Mouse (Mus musculus) leukemia stem cell, adult 10-12 weeks (primary cell): Measurements from ENCODE around the gene Adipoq. TPM values are rescaled to one million over a fixed set of nuclear protein-coding genes. Genes with fewer than 3 reads are reported as not detected.

Experiments
- polyA plus RNA-seq: library from polyadenylated mRNA; stranded (reverse); fragments of >175 nt; gene quantifications from 2 replicates; pipeline ENCODE4 v1.2.3, GENCODE M21; 2012; ENCODE audit warnings: low replicate concordance

Adipoq gene
- 0.32 TPM in 1 of 2 replicates, not detected in the other for polyA plus RNA-seq

GRCm38 (mm10) chr16:23146280-23146679 lies at the start of gene Adipoq:
TSS of gene Adipoq (plus strand) at chr16:23146536.

DNA sequence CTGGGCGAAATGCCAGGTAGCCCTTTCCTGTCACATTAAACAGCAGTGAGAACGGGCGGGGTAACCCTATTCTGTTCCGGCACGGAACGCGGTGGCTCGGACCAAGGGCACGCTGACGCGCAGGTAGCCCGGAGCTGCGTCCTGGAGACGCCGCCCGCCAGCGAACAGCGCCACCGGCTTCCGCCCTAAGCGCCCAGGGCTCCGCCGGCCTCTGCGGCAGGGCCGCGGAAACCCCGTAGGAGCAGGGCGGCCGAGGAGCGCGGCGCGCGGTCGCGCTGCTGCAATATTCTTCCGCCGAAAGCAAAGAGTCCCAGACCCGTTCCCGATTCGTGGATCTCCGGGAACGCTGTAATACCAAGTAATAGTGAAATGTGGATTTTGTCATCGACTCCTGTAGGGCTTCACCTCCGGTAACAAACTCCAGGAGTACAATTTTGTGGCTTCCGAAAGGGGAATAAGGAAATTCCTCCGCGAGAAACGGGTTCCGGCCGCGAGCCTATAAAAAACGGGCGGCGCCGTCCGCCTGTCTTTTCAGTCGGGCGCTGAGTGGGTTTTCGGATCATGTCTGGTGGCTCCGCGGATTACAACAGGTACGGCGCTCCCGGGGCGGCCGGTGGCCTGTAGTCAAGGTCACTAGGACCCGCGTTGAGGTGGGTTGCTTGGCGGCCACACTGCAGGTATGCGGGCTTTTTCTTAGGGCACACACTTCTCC lies 38.9 kb upstream of the Adipoq start, which contains the start of gene Eif4a2:
Gene Eif4a2 (plus strand): TSS at position 214 of the 712 bp plus-strand sequence.

GRCm38 (mm10) chr16:23127673-23128375 lies 18.5 kb upstream of the Adipoq start, which contains the start of gene Rfc4:
TSS of gene Rfc4 (minus strand) at chr16:23127737.

Other genes starting within 250 kb of the Adipoq start
- not detected in 2 replicates for gene Fetub, start 228.2 kb upstream of the Adipoq start, polyA plus RNA-seq
- not detected in 2 replicates for gene Hrg, start 195.5 kb upstream of the Adipoq start, polyA plus RNA-seq
- not detected in 2 replicates for gene Kng2, start 117.1 kb upstream of the Adipoq start, polyA plus RNA-seq
- gene Kng1, start 88.7 kb upstream of the Adipoq start, polyA plus RNA-seq, result not detected in 2 replicates
- gene Eif4a2, start 39.1 kb upstream of the Adipoq start, polyA plus RNA-seq, result 1.2 and 11.1 TPM in 2 replicates
- 1.8 and 23.6 TPM in 2 replicates for gene Rfc4, start 18.8 kb upstream of the Adipoq start, polyA plus RNA-seq
- gene St6gal1, start 78.2 kb downstream of the Adipoq start, polyA plus RNA-seq, result 14.8 and 28.0 TPM in 2 replicates